Mouse (Mus musculus) lung, postnatal 14 days (tissue): Measurements from ENCODE around the gene 1700012B07Rik.
A peak's percentile ranks its signal among the peaks of the same experiment; 100 is the strongest.

Source experiments
- DNase-seq: peaks from one replicate; pipeline ENCODE4 v3.0.0; 2021

1700012B07Rik gene

DNA sequence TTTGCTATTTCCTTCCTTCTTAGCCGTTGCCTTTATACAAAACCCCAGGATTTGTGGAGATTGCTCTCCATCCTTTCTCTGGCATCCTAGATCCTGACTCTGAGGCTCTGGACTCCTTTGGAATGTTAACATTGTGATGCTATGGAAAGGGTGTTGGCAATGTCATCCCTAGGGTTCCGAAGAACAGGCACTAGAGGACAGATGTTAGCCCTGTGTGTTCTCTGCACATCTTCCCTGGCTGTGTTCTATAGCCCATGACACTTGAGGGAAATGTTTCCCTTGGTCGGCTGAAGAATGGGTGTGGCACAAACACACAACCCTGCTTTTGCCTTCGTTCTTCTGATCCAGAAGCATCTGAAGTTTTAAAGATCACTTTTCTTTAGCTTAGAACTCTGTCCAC is at the start of gene 1700012B07Rik:
1700012B07Rik (minus strand) TSS at position 101 of the 400 bp plus-strand sequence.
- DNase-seq, result no peak

GRCm38 (mm10) chr11:109876767-109877166 is 48.9 kb upstream of the 1700012B07Rik start:
- no peak for DNase-seq

GRCm38 (mm10) chr11:109875834-109876233 is 48.0 kb upstream of the 1700012B07Rik start:
- DNase-seq, result no peak

GRCm38 (mm10) chr11:109875525-109875802 is 47.6 kb upstream of the 1700012B07Rik start:
- DNase-seq, result no peak

GRCm38 (mm10) chr11:109874651-109875524 is 47.0 kb upstream of the 1700012B07Rik start:
- no peak for DNase-seq

- no peak for DNase-seq
These were observed 46.2 kb upstream of the 1700012B07Rik start for GRCm38 (mm10) chr11:109873852-109874610.

GRCm38 (mm10) chr11:109873161-109873775 is 45.4 kb upstream of the 1700012B07Rik start:
- DNase-seq, result peak; percentile 52

DNA sequence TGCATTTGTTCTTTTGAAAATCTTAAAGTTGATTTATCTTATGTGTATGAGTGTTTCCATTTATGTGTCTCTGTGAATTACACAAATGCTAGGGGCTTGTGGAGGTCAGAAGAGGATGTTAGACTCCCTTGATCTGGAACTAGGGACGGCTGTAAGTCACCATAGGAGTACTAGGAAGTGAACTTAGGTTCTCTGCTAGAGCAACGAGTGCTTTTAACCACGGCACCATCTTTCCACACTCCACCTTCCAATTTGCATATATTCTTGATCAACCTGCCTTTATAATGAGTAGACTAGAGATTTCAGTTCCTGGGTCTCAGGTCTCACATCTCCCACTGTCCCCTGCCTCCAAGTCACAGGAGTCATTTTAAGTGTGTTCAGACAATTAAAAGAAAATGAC is 44.8 kb upstream of the 1700012B07Rik start:
- DNase-seq, result no peak

GRCm38 (mm10) chr11:109872056-109872455 is 44.2 kb upstream of the 1700012B07Rik start:
- no peak for DNase-seq

DNA sequence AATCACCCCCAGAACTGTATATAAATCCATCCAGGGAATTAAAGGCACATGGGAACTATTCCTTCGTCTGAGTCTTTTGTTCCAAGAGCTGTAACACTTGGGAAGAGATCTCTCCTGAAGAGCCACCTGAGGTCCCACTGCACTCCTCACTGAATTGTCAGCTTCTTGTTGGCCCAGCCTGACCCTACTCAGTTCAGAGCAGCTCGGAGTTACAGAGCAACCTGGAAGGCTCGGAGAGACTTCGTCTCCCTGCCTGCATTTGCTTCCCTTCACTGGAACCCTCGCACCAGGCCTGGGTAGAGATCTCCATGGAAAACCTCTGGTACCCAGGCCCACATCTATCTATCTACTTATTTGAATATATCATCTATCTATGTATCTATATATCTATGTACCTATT is 40.0 kb upstream of the 1700012B07Rik start:
- no peak for DNase-seq

DNA sequence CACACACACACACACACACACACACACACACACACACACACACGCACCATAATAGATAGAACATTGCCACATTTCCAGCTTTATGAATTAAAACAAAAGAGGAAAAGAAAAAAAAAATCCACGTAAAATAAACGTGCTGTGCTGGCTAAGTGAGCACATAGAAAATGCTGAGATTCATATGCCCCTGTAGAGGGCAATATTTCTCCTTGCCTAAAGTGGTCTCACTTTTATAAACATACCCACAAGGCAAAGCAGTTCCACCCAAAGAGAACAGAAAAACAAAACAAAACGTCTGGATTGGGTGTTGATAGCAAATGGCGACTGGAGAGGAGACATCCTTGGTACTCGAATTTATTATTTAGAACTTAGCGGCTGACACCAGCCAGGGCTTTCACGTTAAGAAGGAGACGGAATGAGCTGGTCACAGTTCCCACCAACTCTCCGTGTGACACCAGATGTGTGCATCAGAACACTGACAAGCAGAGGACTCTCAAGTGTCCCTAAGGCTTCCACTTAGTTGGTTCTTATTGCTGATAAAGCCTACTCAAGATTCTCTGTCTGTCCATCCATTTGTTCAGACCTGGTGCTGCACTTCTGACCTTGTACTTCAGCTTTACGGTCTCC is 38.8 kb upstream of the 1700012B07Rik start:
- DNase-seq, result no peak

GRCm38 (mm10) chr11:109865526-109865925 is 37.7 kb upstream of the 1700012B07Rik start:
- no peak for DNase-seq

DNA sequence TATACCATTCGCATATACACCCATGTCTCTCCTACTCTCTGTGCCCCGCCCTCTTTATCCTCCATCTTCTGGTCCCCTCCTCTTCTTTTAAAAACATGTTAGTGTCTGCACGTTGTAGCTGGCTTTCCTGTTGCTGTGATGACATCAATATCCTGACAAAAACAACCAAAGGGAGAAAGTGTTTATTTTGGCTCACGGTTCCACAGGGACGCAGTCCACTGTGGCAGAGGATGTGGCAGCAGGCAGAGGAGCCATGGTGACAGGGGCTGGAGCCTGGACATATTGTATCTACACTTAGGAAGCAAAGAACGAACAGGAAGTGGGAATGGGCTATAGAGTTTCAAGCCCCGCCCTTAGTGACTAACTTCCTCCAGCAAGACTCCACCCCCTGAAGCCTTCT is 36.1 kb upstream of the 1700012B07Rik start:
- no peak for DNase-seq

DNA sequence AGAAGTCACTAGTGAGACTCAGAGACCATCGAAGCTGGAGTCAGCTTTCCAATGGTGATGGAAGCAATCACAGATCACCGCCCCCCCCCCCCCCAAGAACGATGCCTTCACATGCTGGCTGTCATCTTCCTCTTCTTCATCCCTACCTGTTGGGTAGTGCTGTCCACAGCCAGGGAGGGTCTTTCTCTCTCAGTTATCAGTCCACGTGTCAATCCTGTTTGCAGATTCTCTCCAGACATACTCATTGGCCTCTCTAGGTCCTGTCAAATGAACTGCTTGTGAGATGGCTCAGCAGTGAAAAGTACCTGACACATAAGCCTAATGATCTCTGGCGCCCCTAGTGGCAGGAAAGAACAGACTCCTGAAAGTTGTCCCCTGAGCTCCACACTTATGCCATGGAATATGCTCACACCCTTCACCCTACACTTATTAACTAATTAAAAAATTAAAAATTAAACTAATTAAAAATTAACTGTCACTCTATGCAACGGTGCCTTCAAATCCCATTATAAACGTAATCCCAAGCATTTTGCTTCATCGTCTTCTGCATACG is 35.4 kb upstream of the 1700012B07Rik start:
- peak; percentile 76 for DNase-seq

GRCm38 (mm10) chr11:109860508-109860907 is 32.7 kb upstream of the 1700012B07Rik start:
- peak; percentile 93 for DNase-seq

GRCm38 (mm10) chr11:109859939-109860469 is 32.2 kb upstream of the 1700012B07Rik start:
- DNase-seq, result no peak

GRCm38 (mm10) chr11:109859441-109859840 is 31.6 kb upstream of the 1700012B07Rik start:
- no peak for DNase-seq

GRCm38 (mm10) chr11:109857086-109857485 is 29.2 kb upstream of the 1700012B07Rik start:
- DNase-seq, result no peak

DNA sequence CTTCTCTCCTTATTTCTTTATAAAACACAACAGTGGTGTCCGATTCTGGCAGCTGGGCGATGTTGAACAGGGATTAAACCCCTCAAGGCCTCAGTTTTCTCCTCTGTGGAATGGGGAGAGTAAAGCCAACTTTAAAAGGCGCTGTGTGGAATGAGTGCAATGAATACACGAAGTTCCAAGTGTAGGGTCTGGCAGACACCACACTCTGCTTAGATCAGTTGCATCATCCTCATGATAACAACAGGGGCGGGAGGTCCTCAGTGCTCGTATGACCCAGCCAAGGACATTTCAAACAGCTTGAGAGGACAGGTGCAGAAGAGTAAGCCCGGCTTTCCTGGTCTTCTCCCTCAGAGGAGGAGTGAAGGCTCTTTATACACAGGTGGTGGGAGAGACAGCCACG is 26.2 kb upstream of the 1700012B07Rik start:
- DNase-seq, result no peak

DNA sequence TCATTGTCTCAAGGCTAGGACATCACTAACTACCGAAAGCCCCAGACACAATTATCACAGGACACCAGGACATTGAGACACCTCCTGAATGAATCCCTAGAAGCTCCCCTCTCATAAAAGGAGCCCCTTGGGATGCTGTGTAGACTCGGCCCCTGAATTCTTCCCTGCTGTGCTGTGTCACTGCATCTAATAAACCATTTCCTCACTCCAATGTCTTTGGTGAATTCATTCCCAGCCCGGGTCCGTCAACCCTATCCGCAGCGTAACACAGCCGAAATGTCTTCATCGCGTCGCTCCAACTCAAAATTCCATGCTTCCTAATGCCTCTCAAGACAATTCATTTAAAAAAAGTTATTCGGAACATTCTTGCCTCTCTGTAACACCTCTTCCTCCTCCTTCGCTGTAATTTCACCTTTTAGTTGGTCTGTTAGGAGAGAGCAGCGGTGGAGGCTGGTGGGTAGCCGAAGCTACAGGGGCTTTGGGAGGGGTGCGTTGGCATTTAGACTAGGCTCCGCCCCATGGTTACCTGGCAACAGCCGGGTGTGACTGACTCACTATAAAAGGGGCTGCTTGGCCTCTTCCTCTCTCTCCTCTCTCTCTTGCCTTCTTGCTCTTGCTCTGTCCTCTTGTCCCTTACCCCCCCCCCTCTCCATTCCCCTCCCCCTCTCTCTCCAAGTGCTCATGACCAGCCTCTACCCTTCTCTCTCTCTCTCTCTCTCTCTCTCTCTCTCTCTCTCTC is 25.6 kb upstream of the 1700012B07Rik start:
- DNase-seq, result no peak

- DNase-seq, result no peak
These were observed 24.1 kb upstream of the 1700012B07Rik start for GRCm38 (mm10) chr11:109851996-109852395.

DNA sequence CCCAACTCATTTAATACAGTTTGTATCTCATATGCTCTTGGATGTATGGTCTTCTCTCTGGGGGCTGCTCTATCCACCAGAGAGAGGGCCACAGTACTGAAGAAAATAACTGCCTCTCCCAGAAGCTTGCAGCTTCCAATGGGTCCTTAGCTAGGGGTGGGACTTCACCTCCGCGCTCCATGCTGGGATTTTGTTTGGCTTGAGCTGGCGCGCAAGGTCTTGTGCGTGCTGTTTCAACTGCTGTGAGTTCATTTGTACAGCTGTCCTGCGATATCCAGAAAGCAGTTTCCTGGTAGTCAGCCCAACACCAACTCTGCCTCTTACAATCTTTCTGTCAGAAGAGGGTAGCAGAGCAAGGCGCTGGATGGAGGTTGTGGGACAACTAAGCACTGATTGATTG is 18.5 kb upstream of the 1700012B07Rik start:
- no peak for DNase-seq
